Mouse (Mus musculus) G1E (cell line): Measurements from ENCODE around the gene Syt11. TPM values are rescaled to one million over a fixed set of nuclear protein-coding genes. Genes with fewer than 3 reads are reported as not detected.
"Not testable (repeated sequence)": the region's sequence is repeated elsewhere in the genome, so short reads cannot be mapped to it uniquely, and the experiment has no call there.

Experiments
- ATAC-seq: 2 replicates; pipeline ENCODE4 v1.8.0; 2016; ENCODE audit warnings: mild to moderate bottlenecking; ENCODE audit not compliant: insufficient number of reproducible peaks, poor library complexity, low FRiP score, severe bottlenecking; ENCODE audit errors: extremely low read depth
- DNase-seq: peaks from one replicate; pipeline ENCODE4 v3.0.0; 2012; ENCODE audit warnings: low spot score
- H3K27me3 ChIP-seq: 2 replicates; pipeline ENCODE4 v1.6.1; 2012; ENCODE audit warnings: mild to moderate bottlenecking, low read length, inconsistent platforms; ENCODE audit not compliant: insufficient read depth
- H3K36me3 ChIP-seq: replicated peaks from 2 replicates; pipeline ENCODE3; 2012; ENCODE audit warnings: mild to moderate bottlenecking, inconsistent platforms
- H3K4me1 ChIP-seq: 2 replicates; pipeline ENCODE4 v1.6.1; 2012; ENCODE audit warnings: low read depth, low read length, inconsistent platforms, mixed read lengths; ENCODE audit not compliant: insufficient read depth
- H3K4me3 ChIP-seq: 2 replicates; pipeline ENCODE4 v1.5.1; 2012; ENCODE audit warnings: low read depth, mild to moderate bottlenecking, inconsistent platforms, low read length, moderate library complexity, mixed read lengths
- H3K9me3 ChIP-seq: replicated peaks from 2 replicates; pipeline ENCODE4 v1.6.1; 2012; ENCODE audit warnings: inconsistent platforms
- CTCF ChIP-seq: IDR thresholded peaks from 2 replicates; pipeline ENCODE4 v1.5.1; 2012; ENCODE audit warnings: low read depth, low read length, inconsistent platforms, mixed read lengths
- GATA1 ChIP-seq: IDR thresholded peaks from 2 replicates; pipeline ENCODE4 v1.6.1; 2012; ENCODE audit warnings: borderline replicate concordance, low read length, inconsistent platforms, mixed read lengths
- GATA2 ChIP-seq: IDR thresholded peaks from 2 replicates; pipeline ENCODE4 v1.6.1; 2012; ENCODE audit warnings: low read depth, low read length, inconsistent platforms, borderline replicate concordance
- POLR2AphosphoS5 ChIP-seq: IDR thresholded peaks from 2 replicates; pipeline ENCODE4 v1.6.1; 2012; ENCODE audit warnings: low read depth, low read length, inconsistent platforms; ENCODE audit not compliant: insufficient replicate concordance
- TAL1 ChIP-seq: conservative IDR thresholded peaks from 2 replicates; pipeline ENCODE4 v1.6.1; 2012; ENCODE audit warnings: low read depth, low read length, inconsistent platforms, mixed read lengths
- polyA plus RNA-seq: library from polyadenylated mRNA; stranded (reverse); fragments of >175 nt; gene quantifications from 2 replicates; pipeline ENCODE4 v1.2.3, GENCODE M21; 2012
- total RNA-seq, 2 experiments: library from RNA; stranded (forward) in 1 of 2; stranded (reverse) in 1 of 2; fragments of 200-1000 nt in 1 of 2; fragments of >200 nt in 1 of 2; fragmentation: Nextera tagmentation in 1 of 2; gene quantifications; 2 replicates each; pipeline ENCODE4 v1.2.3; 2014 to 2017

Gene Syt11
- total and polyA plus RNA-seq, 3 experiments, result 0.11 to 3.1 (median 0.82) TPM

GRCm38 (mm10) chr3:88771189-88771940, 3.6 kb downstream of the Syt11 start:
- H3K27me3 ChIP-seq, H3K4me3 ChIP-seq, ATAC-seq, H3K9me3 ChIP-seq, H3K36me3 ChIP-seq, H3K4me1 ChIP-seq, DNase-seq: not testable (repeated sequence)

- Histone ChIP-seq H3K4me3 (no peak overlapping the region), H3K36me3 (no peaks in the 10 kb centered on the region), H3K4me1 (peaks cover 14% of the 10 kb centered on the region), H3K27me3 (peaks cover 14% of the 10 kb centered on the region), H3K9me3 (no peaks in the 10 kb centered on the region)
- DNase-seq (no peak), ATAC-seq (no peak)
- TF ChIP-seq GATA2, result no peak
- TF ChIP-seq TAL1, result no peak
- TF ChIP-seq GATA1, result no peak
- TF ChIP-seq CTCF, result no peak
Observed at GRCm38 (mm10) chr3:88762401-88762831, 12.5 kb downstream of the Syt11 start.

- H3K9me3 ChIP-seq, result no peaks in the 10 kb centered on the region
- no peaks in the 10 kb centered on the region for H3K36me3 ChIP-seq
- no peak for TF ChIP-seq POLR2AphosphoS5
- TF ChIP-seq GATA1, result no peak
- no peak for TF ChIP-seq GATA2
- no peak for TF ChIP-seq TAL1
- DNase-seq (no peak), ATAC-seq (no peak)
- peaks cover 14% of the 10 kb centered on the region for H3K4me1 ChIP-seq
- peaks cover 14% of the 10 kb centered on the region for H3K27me3 ChIP-seq
- no peak overlapping the region for H3K4me3 ChIP-seq
Observed at GRCm38 (mm10) chr3:88761619-88762018, 13.3 kb downstream of the Syt11 start.

- no peak; the same call in 1 of the 2 replicates for ATAC-seq
- Histone ChIP-seq H3K27me3 (peaks cover 17% of the 10 kb centered on the region; the same call in 1 of the 2 replicates), H3K36me3 (no peaks in the 10 kb centered on the region), H3K4me1 (peaks cover 20% of the 10 kb centered on the region), H3K4me3 (peak overlapping the region; percentile 28; the same call in 1 of the 2 replicates), H3K9me3 (no peaks in the 10 kb centered on the region)
- no peak for TF ChIP-seq TAL1
- no peak for TF ChIP-seq CTCF
- TF ChIP-seq POLR2AphosphoS5, result no peak
- TF ChIP-seq GATA1, result no peak
- no peak for TF ChIP-seq GATA2
- DNase-seq, result no peak
Observed at GRCm38 (mm10) chr3:88758045-88758500, 16.9 kb downstream of the Syt11 start.

GRCm38 (mm10) chr3:88756276-88756675, 18.7 kb downstream of the Syt11 start:
- ATAC-seq (no peak), DNase-seq (no peak)
- Histone ChIP-seq H3K4me1 (peaks cover 20% of the 10 kb centered on the region), H3K27me3 (peaks cover 12% of the 10 kb centered on the region; the same call in 1 of the 2 replicates), H3K4me3 (no peak overlapping the region), H3K9me3 (no peaks in the 10 kb centered on the region), H3K36me3 (no peaks in the 10 kb centered on the region)
- TF ChIP-seq GATA2, result no peak
- no peak for TF ChIP-seq GATA1
- TF ChIP-seq CTCF, result no peak
- TF ChIP-seq TAL1, result no peak
- no peak for TF ChIP-seq POLR2AphosphoS5

- no peak for TF ChIP-seq GATA1
- no peak for TF ChIP-seq TAL1
- no peak for TF ChIP-seq POLR2AphosphoS5
- TF ChIP-seq CTCF, result no peak
- Histone ChIP-seq H3K4me3 (no peak overlapping the region), H3K36me3 (no peaks in the 10 kb centered on the region), H3K4me1 (peaks cover 20% of the 10 kb centered on the region), H3K9me3 (no peaks in the 10 kb centered on the region), H3K27me3 (peaks cover 12% of the 10 kb centered on the region; the same call in 1 of the 2 replicates)
- DNase-seq (no peak), ATAC-seq (no peak)
Observed at GRCm38 (mm10) chr3:88755541-88755940, 19.4 kb downstream of the Syt11 start.

- Histone ChIP-seq H3K4me1 (peaks cover 20% of the 10 kb centered on the region), H3K27me3 (peaks cover 12% of the 10 kb centered on the region; the same call in 1 of the 2 replicates), H3K36me3 (no peaks in the 10 kb centered on the region), H3K4me3 (no peak overlapping the region), H3K9me3 (no peaks in the 10 kb centered on the region)
- no peak for TF ChIP-seq TAL1
- TF ChIP-seq CTCF, result no peak
- TF ChIP-seq POLR2AphosphoS5, result no peak
- TF ChIP-seq GATA1, result no peak
- TF ChIP-seq GATA2, result no peak
- ATAC-seq (no peak), DNase-seq (no peak)
Observed at GRCm38 (mm10) chr3:88754283-88754682, 20.7 kb downstream of the Syt11 start.
